Mouse (Mus musculus) cerebellum, adult 2 months (tissue): ENCODE data around the gene Olfr521.

Source experiments
- CTCF ChIP-seq: fragments of 200-500 bp; IDR thresholded peaks from 2 replicates; pipeline ENCODE4 v1.5.1; 2011; ENCODE audit warnings: low read depth, mild to moderate bottlenecking, control low read depth, low read length, moderate library complexity, borderline replicate concordance; ENCODE audit not compliant: insufficient read depth
- POLR2A ChIP-seq: fragments of 200-500 bp; IDR thresholded peaks from 2 replicates; pipeline ENCODE4 v1.6.1; 2011; ENCODE audit warnings: low read length, control low read depth, borderline replicate concordance; ENCODE audit not compliant: insufficient read depth

DNA sequence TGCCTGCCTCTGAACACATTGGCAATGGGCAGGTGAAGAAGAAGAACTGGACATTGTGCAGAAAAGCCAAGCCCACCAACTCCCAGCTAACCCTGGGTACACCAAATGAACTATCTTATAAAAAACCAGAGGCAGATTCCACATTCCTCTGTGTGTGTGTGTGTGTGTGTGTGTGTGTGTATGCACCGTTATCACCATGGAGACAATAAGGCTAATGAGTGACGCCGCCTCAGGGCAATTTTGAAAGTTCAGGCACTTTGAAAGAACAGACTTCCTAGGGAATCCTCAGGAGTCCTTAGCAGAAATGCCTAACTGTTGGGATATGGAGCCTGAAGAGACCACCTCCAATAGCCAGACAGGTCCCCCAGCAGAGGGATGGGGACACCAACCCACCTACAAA lies 34.0 kb downstream of the Olfr521 start:
- TF ChIP-seq CTCF, result no peak
- TF ChIP-seq POLR2A, result no peak
